Mouse (Mus musculus): ENCODE data around the gene H6pd. TPM values are rescaled to one million over a fixed set of nuclear protein-coding genes. Genes with fewer than 3 reads are reported as not detected.

Gene H6pd
- polyA plus RNA-seq, 1 experiment, result 22.0 TPM

- Histone ChIP-seq H3K27ac (ENCODE audit: insufficient read depth, low read depth, low read length) (no peak overlapping the region), H3K27me3 (ENCODE audit: control insufficient read depth, insufficient read depth, low read length) (no peaks in the 10 kb centered on the region), H3K4me1 (ENCODE audit: control insufficient read depth, insufficient read depth, insufficient read length, low read length) (peaks cover 19% of the 10 kb centered on the region), H3K36me3 (ENCODE audit: control insufficient read depth, insufficient read depth, low read length) (no peaks in the 10 kb centered on the region), H3K4me3 (ENCODE audit: low read depth, low read length) (no peak overlapping the region)
- TF ChIP-seq CTCF (IDR thresholded peaks at IDR 0.05; ENCODE audit: extremely low read depth, insufficient read length, insufficient replicate concordance, low read depth, low read length), result no peak
- TF ChIP-seq POLR2A (IDR thresholded peaks at IDR 0.05; ENCODE audit: low read depth, low read length), result no peak
- 55% methylated on average over 5 of the region's 5 CpGs for WGBS
Measured at GRCm38 (mm10) chr4:149948119-149948518, 60.7 kb downstream of the H6pd start.

DNA sequence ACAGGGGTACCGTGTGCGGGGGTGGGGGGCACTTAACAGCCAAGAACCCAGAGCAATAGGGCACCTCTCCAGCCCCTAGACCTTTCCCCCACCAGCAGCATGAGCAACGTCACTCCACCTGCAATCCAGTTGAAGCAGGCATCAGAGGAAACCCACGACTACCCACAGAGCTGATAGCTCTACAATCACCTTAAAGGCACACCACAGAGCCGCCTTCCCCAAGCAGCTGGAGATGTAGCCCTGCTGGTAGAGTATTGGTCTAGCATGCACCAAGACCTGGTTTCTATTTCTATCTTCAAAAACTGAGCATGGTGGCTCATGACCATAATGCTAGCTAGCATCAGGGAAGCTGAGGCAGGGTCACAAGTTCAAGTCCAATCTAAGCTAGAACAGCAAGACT, 61.4 kb downstream of the H6pd start:
- Histone ChIP-seq H3K4me3 (ENCODE audit: low read depth, low read length) (no peak overlapping the region), H3K36me3 (ENCODE audit: control insufficient read depth, insufficient read depth, low read length) (no peaks in the 10 kb centered on the region), H3K4me1 (ENCODE audit: control insufficient read depth, insufficient read depth, insufficient read length, low read length) (peaks cover 24% of the 10 kb centered on the region), H3K27me3 (ENCODE audit: control insufficient read depth, insufficient read depth, low read length) (no peaks in the 10 kb centered on the region), H3K27ac (ENCODE audit: insufficient read depth, low read depth, low read length) (no peak overlapping the region)
- no peak for TF ChIP-seq CTCF (IDR thresholded peaks at IDR 0.05; ENCODE audit: extremely low read depth, insufficient read length, insufficient replicate concordance, low read depth, low read length)
- no peak for TF ChIP-seq POLR2A (IDR thresholded peaks at IDR 0.05; ENCODE audit: low read depth, low read length)
- WGBS, result 86% methylated on average over 5 of the region's 5 CpGs

DNA sequence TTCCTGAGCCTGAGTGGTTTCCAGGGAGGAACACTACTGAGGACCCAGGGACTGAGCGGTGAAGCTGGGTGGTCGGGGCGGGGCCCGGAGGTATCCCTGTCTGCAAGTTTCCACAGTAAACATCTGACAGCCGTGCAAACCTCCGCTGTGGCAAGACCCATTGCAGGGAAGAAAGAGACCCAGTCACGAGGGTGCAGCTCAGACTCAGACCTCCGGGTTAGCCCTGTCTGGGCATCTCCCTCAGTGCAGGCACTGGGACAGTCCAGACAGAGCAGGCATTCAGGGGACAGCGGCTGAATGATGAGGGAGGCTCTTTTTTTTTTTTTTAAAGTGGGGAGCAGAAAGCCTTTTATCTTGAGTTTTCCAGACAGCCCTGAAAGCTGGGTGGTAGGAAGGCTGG, 63.6 kb downstream of the H6pd start:
- no peak overlapping the region for H3K4me3 ChIP-seq (ENCODE audit: low read depth, low read length)
- peaks cover 34% of the 10 kb centered on the region for H3K4me1 ChIP-seq (ENCODE audit: control insufficient read depth, insufficient read depth, insufficient read length, low read length)
- TF ChIP-seq CTCF (IDR thresholded peaks at IDR 0.05; ENCODE audit: extremely low read depth, insufficient read length, insufficient replicate concordance, low read depth, low read length) (no peak), POLR2A (IDR thresholded peaks at IDR 0.05; ENCODE audit: low read depth, low read length) (no peak)
- H3K27ac ChIP-seq (ENCODE audit: insufficient read depth, low read depth, low read length), result no peak overlapping the region
- H3K36me3 ChIP-seq (ENCODE audit: control insufficient read depth, insufficient read depth, low read length), result no peaks in the 10 kb centered on the region
- H3K27me3 ChIP-seq (ENCODE audit: control insufficient read depth, insufficient read depth, low read length), result no peaks in the 10 kb centered on the region
- 72% methylated on average over 9 of the region's 9 CpGs for WGBS

GRCm38 (mm10) chr4:149944214-149944613, 64.6 kb downstream of the H6pd start:
- Histone ChIP-seq H3K4me1 (ENCODE audit: control insufficient read depth, insufficient read depth, insufficient read length, low read length) (peaks cover 32% of the 10 kb centered on the region), H3K27me3 (ENCODE audit: control insufficient read depth, insufficient read depth, low read length) (no peaks in the 10 kb centered on the region), H3K36me3 (ENCODE audit: control insufficient read depth, insufficient read depth, low read length) (no peaks in the 10 kb centered on the region), H3K27ac (ENCODE audit: insufficient read depth, low read depth, low read length) (no peak overlapping the region), H3K4me3 (ENCODE audit: low read depth, low read length) (no peak overlapping the region)
- WGBS, result 65% methylated on average over 12 of the region's 12 CpGs
- no peak for TF ChIP-seq POLR2A (IDR thresholded peaks at IDR 0.05; ENCODE audit: low read depth, low read length)
- TF ChIP-seq CTCF (IDR thresholded peaks at IDR 0.05; ENCODE audit: extremely low read depth, insufficient read length, insufficient replicate concordance, low read depth, low read length), result no peak

- H3K27me3 ChIP-seq (ENCODE audit: control insufficient read depth, insufficient read depth, low read length), result no peaks in the 10 kb centered on the region
- peaks cover 26% of the 10 kb centered on the region for H3K4me1 ChIP-seq (ENCODE audit: control insufficient read depth, insufficient read depth, insufficient read length, low read length)
- no peaks in the 10 kb centered on the region for H3K36me3 ChIP-seq (ENCODE audit: control insufficient read depth, insufficient read depth, low read length)
- H3K27ac ChIP-seq (ENCODE audit: insufficient read depth, low read depth, low read length), result peak overlapping the region; percentile 26; the same call in 1 of the 2 replicates
- WGBS, result 15% methylated on average over 10 of the region's 10 CpGs
- TF ChIP-seq CTCF (IDR thresholded peaks at IDR 0.05; ENCODE audit: extremely low read depth, insufficient read length, insufficient replicate concordance, low read depth, low read length) (no peak), POLR2A (IDR thresholded peaks at IDR 0.05; ENCODE audit: low read depth, low read length) (no peak)
- no peak overlapping the region for H3K4me3 ChIP-seq (ENCODE audit: low read depth, low read length)
Measured at GRCm38 (mm10) chr4:149942831-149943741, 65.7 kb downstream of the H6pd start.

DNA sequence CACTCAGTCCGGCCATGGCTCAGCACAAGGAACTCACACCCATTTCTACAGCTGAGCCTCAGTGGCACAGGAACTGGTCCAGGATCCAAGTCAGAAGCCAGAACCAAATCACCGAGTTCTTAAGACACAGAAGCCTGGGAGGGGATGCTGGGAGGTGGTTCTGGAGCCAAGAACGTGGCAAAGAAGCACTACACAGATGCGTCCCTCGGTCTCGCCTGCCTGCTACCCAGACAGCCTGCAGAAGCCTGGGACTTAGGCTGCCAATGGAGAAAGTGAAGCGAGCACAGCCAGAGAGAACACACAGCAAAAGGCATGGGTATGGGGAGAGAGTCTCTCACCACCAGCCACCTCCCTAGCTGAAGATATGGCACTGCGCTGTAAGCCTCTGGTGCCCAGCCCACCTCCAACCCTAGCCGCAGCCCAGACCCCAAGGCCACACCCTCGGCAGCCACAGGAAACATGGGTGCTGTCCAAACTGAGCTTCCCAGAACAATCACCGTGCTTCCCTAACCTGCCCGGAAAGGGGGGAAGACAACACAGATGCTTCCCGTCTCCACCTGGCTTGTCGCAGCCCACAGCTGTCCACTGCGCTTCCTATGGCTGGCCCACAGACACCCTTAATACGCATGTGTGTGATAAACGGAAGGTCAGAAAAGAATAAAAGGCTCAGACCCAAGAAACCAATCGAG, 67.6 kb downstream of the H6pd start:
- Histone ChIP-seq H3K4me3 (ENCODE audit: low read depth, low read length) (no peak overlapping the region), H3K4me1 (ENCODE audit: control insufficient read depth, insufficient read depth, insufficient read length, low read length) (peaks cover 26% of the 10 kb centered on the region), H3K27ac (ENCODE audit: insufficient read depth, low read depth, low read length) (no peak overlapping the region), H3K36me3 (ENCODE audit: control insufficient read depth, insufficient read depth, low read length) (no peaks in the 10 kb centered on the region), H3K27me3 (ENCODE audit: control insufficient read depth, insufficient read depth, low read length) (no peaks in the 10 kb centered on the region)
- WGBS, result 71% methylated on average over 18 of the region's 18 CpGs
- TF ChIP-seq POLR2A (IDR thresholded peaks at IDR 0.05; ENCODE audit: low read depth, low read length) (no peak), CTCF (IDR thresholded peaks at IDR 0.05; ENCODE audit: extremely low read depth, insufficient read length, insufficient replicate concordance, low read depth, low read length) (no peak)

DNA sequence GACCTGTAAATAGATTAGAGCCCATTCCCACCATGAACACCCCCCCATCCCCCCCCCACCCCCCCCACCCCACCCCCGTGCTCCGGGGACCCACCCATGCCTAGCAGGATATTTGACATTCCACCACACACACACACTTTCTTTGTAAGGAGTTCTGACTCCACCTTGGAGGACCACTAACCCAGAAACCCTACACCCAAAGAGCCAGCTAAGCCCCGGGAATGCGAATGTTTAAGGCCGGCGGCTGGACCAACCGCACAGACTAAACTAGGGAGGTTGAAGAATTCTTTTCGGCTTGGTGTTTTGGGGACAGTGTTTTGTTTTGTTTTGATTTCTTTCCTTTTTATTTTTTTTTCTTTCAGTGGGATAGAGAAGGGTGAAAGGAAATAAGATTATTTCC, 70.1 kb downstream of the H6pd start:
- WGBS, result 67% methylated on average over 8 of the region's 8 CpGs
- Histone ChIP-seq H3K27me3 (ENCODE audit: control insufficient read depth, insufficient read depth, low read length) (no peaks in the 10 kb centered on the region), H3K4me3 (ENCODE audit: low read depth, low read length) (no peak overlapping the region), H3K36me3 (ENCODE audit: control insufficient read depth, insufficient read depth, low read length) (no peaks in the 10 kb centered on the region), H3K4me1 (ENCODE audit: control insufficient read depth, insufficient read depth, insufficient read length, low read length) (peaks cover 30% of the 10 kb centered on the region), H3K27ac (ENCODE audit: insufficient read depth, low read depth, low read length) (no peak overlapping the region)
- TF ChIP-seq POLR2A (IDR thresholded peaks at IDR 0.05; ENCODE audit: low read depth, low read length) (no peak), CTCF (IDR thresholded peaks at IDR 0.05; ENCODE audit: extremely low read depth, insufficient read length, insufficient replicate concordance, low read depth, low read length) (no peak)
